Mouse (Mus musculus) R1 (cell line): ENCODE data around the gene Mrps26.
"Not testable (repeated sequence)": the region's sequence is repeated elsewhere in the genome, so short reads cannot be mapped to it uniquely, and the experiment has no call there.

Experiments
- DNase-seq: peaks from one replicate; pipeline ENCODE4 v3.0.0-alpha.2; 2018; ENCODE audit warnings: low read depth, low spot score

The Mrps26 gene

DNA sequence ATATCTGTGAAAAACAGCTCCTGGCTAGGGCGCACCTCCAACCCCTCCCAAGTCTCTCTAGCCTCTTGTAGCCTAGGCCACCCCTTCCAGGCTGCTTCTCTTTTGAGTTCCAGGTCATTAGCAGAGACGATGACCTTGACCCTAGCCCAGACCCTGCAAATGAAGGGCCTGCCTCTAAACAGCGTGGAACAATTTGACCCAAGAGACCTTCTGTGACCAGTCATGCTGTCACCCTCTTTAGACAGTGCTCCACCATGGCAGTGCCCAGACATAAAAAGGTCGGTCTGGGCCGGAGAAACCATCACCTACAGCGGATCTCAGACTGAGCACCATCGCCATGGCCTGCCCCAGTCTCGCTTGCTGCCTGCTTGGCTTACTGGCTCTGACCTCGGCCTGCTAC is 12.3 kb downstream of the Mrps26 start, which contains the start of gene Oxt:
Gene Oxt (plus strand): TSS at position 301 of the 400 bp plus-strand sequence.
- DNase-seq, result no peak

DNA sequence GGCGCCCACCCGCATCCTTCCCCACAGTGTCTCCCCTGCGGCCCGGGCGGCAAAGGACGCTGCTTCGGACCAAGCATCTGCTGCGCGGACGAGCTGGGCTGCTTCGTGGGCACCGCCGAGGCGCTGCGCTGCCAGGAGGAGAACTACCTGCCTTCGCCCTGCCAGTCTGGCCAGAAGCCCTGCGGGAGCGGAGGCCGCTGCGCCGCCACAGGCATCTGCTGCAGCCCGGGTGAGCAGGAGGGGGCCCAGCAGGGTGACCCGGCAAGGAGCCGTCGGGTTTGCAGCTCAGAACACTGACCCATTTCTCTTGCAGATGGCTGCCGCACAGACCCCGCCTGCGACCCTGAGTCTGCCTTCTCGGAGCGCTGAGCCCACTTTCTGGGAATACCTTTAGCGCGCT is 13.0 kb downstream of the Mrps26 start:
- not testable (repeated sequence) for DNase-seq

GRCm38 (mm10) chr2:130577021-130577420 is 13.5 kb downstream of the Mrps26 start:
- DNase-seq, result no peak

GRCm38 (mm10) chr2:130577632-130578031 is 14.1 kb downstream of the Mrps26 start:
- peak; percentile 35 for DNase-seq

GRCm38 (mm10) chr2:130578148-130578547 is 14.6 kb downstream of the Mrps26 start:
- DNase-seq, result peak; percentile 64

- peak; percentile 29 for DNase-seq
Measured at GRCm38 (mm10) chr2:130579791-130580190, 16.2 kb downstream of the Mrps26 start.

DNA sequence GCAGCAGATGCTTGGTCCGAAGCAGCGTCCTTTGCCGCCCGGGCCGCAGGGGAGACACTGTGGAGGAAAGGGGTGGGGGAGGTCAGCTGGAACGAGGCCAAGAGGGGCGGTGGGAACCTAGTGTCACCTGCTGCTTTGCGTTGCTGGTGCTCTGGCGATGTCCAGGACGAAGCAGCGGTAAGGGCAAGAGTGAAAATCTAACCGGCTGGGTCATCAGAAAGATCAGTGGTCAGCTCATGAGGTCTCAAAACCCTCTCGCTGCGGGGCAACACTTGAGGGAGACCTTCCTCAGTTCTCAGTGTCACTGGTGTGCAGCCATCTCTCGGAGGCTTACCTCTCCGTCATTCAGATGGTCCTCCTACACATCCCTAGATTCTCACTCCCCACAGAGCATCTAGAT is 17.7 kb downstream of the Mrps26 start:
- no peak for DNase-seq

- no peak for DNase-seq
Measured at GRCm38 (mm10) chr2:130582552-130582951, 19.0 kb downstream of the Mrps26 start, which contains the start of gene Avp. Gene Avp, minus strand, starts transcription at chr2:130582554.

- DNase-seq, result no peak
Measured at GRCm38 (mm10) chr2:130583902-130584560, 20.5 kb downstream of the Mrps26 start.

DNA sequence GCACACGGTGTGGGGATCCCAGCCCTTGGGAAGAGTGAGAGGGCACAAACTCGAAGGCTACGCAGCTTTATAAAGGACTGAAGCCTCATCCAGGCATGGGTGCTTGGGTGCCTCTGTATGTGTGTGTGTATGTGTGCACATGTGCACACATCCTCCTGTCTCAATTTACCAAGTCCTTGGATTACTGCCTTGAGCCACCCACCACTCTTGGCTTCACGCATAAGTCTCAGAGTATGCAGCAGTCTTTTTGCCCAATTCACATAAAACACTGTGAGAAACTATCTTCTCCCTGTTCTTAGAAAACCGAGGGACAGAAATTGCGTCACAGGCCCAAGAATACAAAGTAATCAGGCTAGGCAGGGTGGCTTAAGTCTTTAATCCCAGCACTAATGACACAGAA is 22.5 kb downstream of the Mrps26 start:
- no peak for DNase-seq

GRCm38 (mm10) chr2:130588373-130588772 is 24.8 kb downstream of the Mrps26 start:
- DNase-seq, result no peak

DNA sequence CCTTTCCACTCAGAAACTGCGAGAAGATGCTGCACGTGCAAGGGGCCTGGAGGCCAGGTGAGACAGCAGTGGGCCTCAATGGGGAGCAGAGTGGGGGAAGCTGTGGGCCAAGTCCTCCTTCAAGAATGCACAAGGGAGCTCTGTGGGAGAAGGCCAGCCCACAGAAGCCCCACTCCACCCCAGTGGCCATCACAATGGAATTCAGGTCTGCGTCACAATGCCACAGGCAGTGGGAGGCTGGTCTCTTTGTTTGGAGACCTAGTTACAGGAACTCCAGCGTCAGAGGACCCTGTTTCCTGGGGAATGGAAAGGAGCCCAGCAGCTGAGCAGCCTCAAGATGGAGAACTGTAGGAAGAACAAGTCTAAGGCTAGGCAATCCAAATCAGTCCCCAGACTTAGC is 25.6 kb downstream of the Mrps26 start:
- peak; percentile 52 for DNase-seq

GRCm38 (mm10) chr2:130589761-130590160 is 26.2 kb downstream of the Mrps26 start:
- DNase-seq, result no peak

- DNase-seq, result no peak
Measured at GRCm38 (mm10) chr2:130591016-130591415, 27.5 kb downstream of the Mrps26 start.

- no peak for DNase-seq
Measured at GRCm38 (mm10) chr2:130595596-130595995, 32.1 kb downstream of the Mrps26 start.

- peak; percentile 52 for DNase-seq
Measured at GRCm38 (mm10) chr2:130597601-130598010, 34.1 kb downstream of the Mrps26 start.

- no peak for DNase-seq
Measured at GRCm38 (mm10) chr2:130598399-130598798, 34.9 kb downstream of the Mrps26 start.

- DNase-seq, result no peak
Measured at GRCm38 (mm10) chr2:130602195-130602594, 38.7 kb downstream of the Mrps26 start.

- DNase-seq, result peak; percentile 64
Measured at GRCm38 (mm10) chr2:130613091-130613490, 49.5 kb downstream of the Mrps26 start.
